In genomic region chr9:16214731-16215681, GRCm38 (mm10) we compare ENCODE assay signal across 8 mouse cellular contexts.
A peak's percentile ranks its signal among the peaks of the same experiment; 100 is the strongest.
DNase-seq lines count a peak whose midpoint lies in the region; ATAC-seq and TF ChIP-seq lines count a peak whose summit lies in the region.

No protein-coding gene starts in this region.

- WGBS in embryonic facial prominence, embryonic 11.5 days, result 56% methylated on average over 7 of the region's 7 CpGs
- WGBS in kidney, adult 2 months, result 39% methylated on average over 7 of the region's 7 CpGs
- WGBS in limb, embryonic 13.5 days, result 52% methylated on average over 7 of the region's 7 CpGs
- 50% methylated on average over 7 of the region's 7 CpGs for WGBS in midbrain, embryonic 13.5 days

- no peaks in the 10 kb centered on the region for H3K27me3 ChIP-seq in embryonic facial prominence, embryonic 11.5 days (ENCODE audit: control insufficient read depth, insufficient read depth, low read length)
- no peaks in the 10 kb centered on the region; the same call in 1 of the 2 replicates for H3K27me3 ChIP-seq in kidney, adult 2 months (replicated peaks; ENCODE audit: control insufficient read depth, insufficient read depth, low read length)
- H3K27me3 ChIP-seq in limb, embryonic 13.5 days, result no peaks in the 10 kb centered on the region
- no peaks in the 10 kb centered on the region for H3K27me3 ChIP-seq in midbrain, embryonic 13.5 days

- H3K27ac ChIP-seq in embryonic facial prominence, embryonic 11.5 days (replicated peaks; ENCODE audit: low read depth, low read length), result no peak overlapping the region
- no peak overlapping the region for H3K27ac ChIP-seq in kidney, adult 2 months (ENCODE audit: insufficient read depth, low read depth, low read length)
- no peak overlapping the region for H3K27ac ChIP-seq in limb, embryonic 13.5 days
- peak overlapping the region; percentile 52; the same call in 1 of the 2 replicates for H3K27ac ChIP-seq in midbrain, embryonic 13.5 days

- H3K9ac ChIP-seq in embryonic facial prominence, embryonic 11.5 days (replicated peaks; ENCODE audit: low read length), result no peak overlapping the region
- no peak overlapping the region for H3K9ac ChIP-seq in limb, embryonic 13.5 days
- no peak overlapping the region for H3K9ac ChIP-seq in midbrain, embryonic 13.5 days (replicated peaks)

- no peak overlapping the region for H3K4me3 ChIP-seq in embryonic facial prominence, embryonic 11.5 days (ENCODE audit: low read depth, low read length)
- no peak overlapping the region for H3K4me3 ChIP-seq in kidney, adult 2 months (ENCODE audit: insufficient read depth, low read depth, low read length)
- no peak overlapping the region for H3K4me3 ChIP-seq in limb, embryonic 13.5 days
- H3K4me3 ChIP-seq in midbrain, embryonic 13.5 days (replicated peaks), result no peak overlapping the region

- H3K36me3 ChIP-seq in embryonic facial prominence, embryonic 11.5 days (replicated peaks; ENCODE audit: control insufficient read depth, insufficient read depth, low read depth, low read length), result no peaks in the 10 kb centered on the region
- no peaks in the 10 kb centered on the region for H3K36me3 ChIP-seq in kidney, adult 2 months (ENCODE audit: control insufficient read depth, insufficient read depth, low read length)
- H3K36me3 ChIP-seq in limb, embryonic 13.5 days, result no peaks in the 10 kb centered on the region
- H3K36me3 ChIP-seq in midbrain, embryonic 13.5 days, result no peaks in the 10 kb centered on the region

- H3K9me3 ChIP-seq in embryonic facial prominence, embryonic 11.5 days (replicated peaks; ENCODE audit: control insufficient read depth, low read length), result no peaks in the 10 kb centered on the region
- H3K9me3 ChIP-seq in limb, embryonic 13.5 days, result no peaks in the 10 kb centered on the region
- no peaks in the 10 kb centered on the region for H3K9me3 ChIP-seq in midbrain, embryonic 13.5 days

- no peak for TF ChIP-seq POLR2A in kidney, adult 2 months (IDR thresholded peaks at IDR 0.05; ENCODE audit: low read depth, low read length)

- H3K4me1 ChIP-seq in embryonic facial prominence, embryonic 11.5 days (ENCODE audit: control insufficient read depth, insufficient read depth, low read length), result no peaks in the 10 kb centered on the region
- peaks cover 5% of the 10 kb centered on the region; the same call in 1 of the 2 replicates for H3K4me1 ChIP-seq in kidney, adult 2 months (ENCODE audit: control insufficient read depth, insufficient read depth, low read length)
- H3K4me1 ChIP-seq in limb, embryonic 13.5 days, result peaks cover 18% of the 10 kb centered on the region; the same call in 1 of the 2 replicates
- peaks cover 36% of the 10 kb centered on the region for H3K4me1 ChIP-seq in midbrain, embryonic 13.5 days (replicated peaks)

- TF ChIP-seq CTCF in kidney, adult 2 months (conservative IDR thresholded peaks at IDR 0.05; ENCODE audit: insufficient read depth, insufficient read length, low read depth, low read length), result no peak

- peak; percentile 22 for DNase-seq in cerebellum, adult 11-12 months
- no peak for DNase-seq in cerebellum, adult 9-10 months
- DNase-seq in embryonic facial prominence, embryonic 11.5 days (ENCODE audit: low spot score), result peak; percentile 25
- DNase-seq in heart, adult 18-20 months, result peak; percentile 69 to 87
- peak; percentile 71 for DNase-seq in kidney, adult 2 months
- peak; percentile 54 to 61 for DNase-seq in spleen, postnatal 36 days (ENCODE audit: low spot score in 2 of 2)

- peak; percentile 85 for ATAC-seq in embryonic facial prominence, embryonic 11.5 days (replicated peaks; ENCODE audit: insufficient number of reproducible peaks, low FRiP score, low TSS enrichment, low read depth)
- ATAC-seq in limb, embryonic 13.5 days (ENCODE audit: low FRiP score, low read depth), result peak; percentile 67; the same call in 1 of the 2 replicates
- ATAC-seq in midbrain, embryonic 13.5 days, result peak; percentile 86

- H3K4me2 ChIP-seq in embryonic facial prominence, embryonic 11.5 days (ENCODE audit: low read depth, low read length), result no peak overlapping the region
- no peak overlapping the region for H3K4me2 ChIP-seq in limb, embryonic 13.5 days (replicated peaks)
- H3K4me2 ChIP-seq in midbrain, embryonic 13.5 days (replicated peaks), result no peak overlapping the region
